Mouse (Mus musculus) heart, embryonic 11.5 days (tissue): ENCODE data around the gene Ggt5. TPM values are rescaled to one million over a fixed set of nuclear protein-coding genes. Genes with fewer than 3 reads are reported as not detected.

ENCODE experiments used
- ATAC-seq: fragments of 200-750 bp; cut with Nextera tagmentation; replicated peaks from 2 replicates; pipeline ENCODE4 v1.8.0; 2017; ENCODE audit warnings: moderate library complexity; ENCODE audit not compliant: insufficient number of reproducible peaks, low FRiP score, low TSS enrichment
- H3K27ac ChIP-seq: fragments of 300-500 bp; sonication (generic); 2 replicates; pipeline ENCODE4 v1.5.1; 2014; ENCODE audit warnings: mild to moderate bottlenecking, low read depth, low read length
- H3K27me3 ChIP-seq: fragments of 300-500 bp; sonication (generic); 2 replicates; pipeline ENCODE4 v1.6.1; 2014; ENCODE audit warnings: mild to moderate bottlenecking, low read length, mixed read lengths; ENCODE audit not compliant: control insufficient read depth, insufficient read depth
- H3K36me3 ChIP-seq: fragments of 300-500 bp; sonication (generic); 2 replicates; pipeline ENCODE4 v1.6.1; 2014; ENCODE audit warnings: mild to moderate bottlenecking, low read length, moderate library complexity, mixed read lengths; ENCODE audit not compliant: control insufficient read depth, insufficient read depth
- H3K4me1 ChIP-seq: fragments of 300-500 bp; sonication (generic); 2 replicates; pipeline ENCODE4 v1.6.1; 2014; ENCODE audit warnings: low read length; ENCODE audit not compliant: control insufficient read depth, insufficient read depth
- H3K4me2 ChIP-seq: fragments of 300-500 bp; sonication (generic); 2 replicates; pipeline ENCODE4 v1.6.1; 2014; ENCODE audit warnings: mild to moderate bottlenecking, moderate library complexity
- H3K4me3 ChIP-seq: fragments of 300-500 bp; sonication (generic); 2 replicates; pipeline ENCODE4 v1.5.1; 2014; ENCODE audit warnings: low read depth, low read length
- H3K9ac ChIP-seq: fragments of 300-500 bp; sonication (generic); 2 replicates; pipeline ENCODE4 v1.6.1; 2014; ENCODE audit warnings: mild to moderate bottlenecking, low read depth, low read length, moderate library complexity
- H3K9me3 ChIP-seq: fragments of 300-500 bp; sonication (generic); replicated peaks from 2 replicates; pipeline ENCODE4 v1.6.1; 2016; ENCODE audit warnings: low read length; ENCODE audit not compliant: control insufficient read depth
- WGBS: fragments of 180-500 bp; shearing (Covaris S2); extraction: QIAGEN DNeasy Blood & Tissue Kit; methylation state at CpG from one replicate; pipeline ENCODE4 v1.1.7; 2014; ENCODE audit not compliant: insufficient replicate concordance; 5-methylcytosine and 5-hydroxymethylcytosine counted together
- polyA plus RNA-seq: library from polyadenylated mRNA; unstranded; fragments of >200 nt; fragmentation: Nextera tagmentation; extraction: Ambion mirVana; gene quantifications from 2 replicates; pipeline ENCODE4 v1.2.1, GENCODE M21; 2014

Ggt5 gene
- polyA plus RNA-seq, 1 experiment from 2014 or later = 2.8 TPM

- Histone ChIP-seq H3K9me3 (no peaks in the 10 kb centered on the region), H3K9ac (no peak overlapping the region), H3K36me3 (no peaks in the 10 kb centered on the region), H3K27ac (no peak overlapping the region), H3K4me2 (no peak overlapping the region), H3K4me1 (peaks cover 16% of the 10 kb centered on the region), H3K27me3 (peaks cover 26% of the 10 kb centered on the region), H3K4me3 (no peak overlapping the region)
- WGBS = 63% methylated on average over 6 of the region's 6 CpGs
- no peak for ATAC-seq
Observed at GRCm38 (mm10) chr10:75555557-75555956, 33.6 kb upstream of the Ggt5 start.

- H3K9me3 ChIP-seq = no peaks in the 10 kb centered on the region
- no peak overlapping the region for H3K4me2 ChIP-seq
- WGBS = 46% methylated on average over 9 of the region's 9 CpGs
- H3K27me3 ChIP-seq = peaks cover 30% of the 10 kb centered on the region
- H3K4me3 ChIP-seq = no peak overlapping the region
- no peak overlapping the region for H3K27ac ChIP-seq
- H3K9ac ChIP-seq = no peak overlapping the region
- no peak for ATAC-seq
- no peaks in the 10 kb centered on the region for H3K36me3 ChIP-seq
- H3K4me1 ChIP-seq = peaks cover 16% of the 10 kb centered on the region
Observed at GRCm38 (mm10) chr10:75556026-75556425, 33.1 kb upstream of the Ggt5 start.

GRCm38 (mm10) chr10:75558515-75558914 is 30.6 kb upstream of the Ggt5 start:
- Histone ChIP-seq H3K4me1 (peaks cover 16% of the 10 kb centered on the region), H3K27ac (no peak overlapping the region), H3K9ac (no peak overlapping the region), H3K4me3 (no peak overlapping the region), H3K27me3 (peaks cover 45% of the 10 kb centered on the region), H3K4me2 (peak overlapping the region; percentile 12; the same call in 1 of the 2 replicates), H3K36me3 (no peaks in the 10 kb centered on the region), H3K9me3 (no peaks in the 10 kb centered on the region)
- ATAC-seq = no peak
- 14% methylated on average over 3 of the region's 3 CpGs for WGBS

- Histone ChIP-seq H3K36me3 (no peaks in the 10 kb centered on the region), H3K4me1 (peaks cover 16% of the 10 kb centered on the region), H3K4me3 (peak overlapping the region; percentile 55; the same call in 1 of the 2 replicates), H3K4me2 (peak overlapping the region; percentile 98), H3K27ac (no peak overlapping the region), H3K27me3 (peaks cover 45% of the 10 kb centered on the region), H3K9ac (0 out of 2 replicates have a peak overlapping the region, but pooled peaks have one; percentile 69), H3K9me3 (no peaks in the 10 kb centered on the region)
- ATAC-seq = no peak
- WGBS = 5% methylated on average over 14 of the region's 14 CpGs
Observed at GRCm38 (mm10) chr10:75559041-75559675, 30.0 kb upstream of the Ggt5 start.

GRCm38 (mm10) chr10:75559676-75560548 is 29.2 kb upstream of the Ggt5 start, which contains the start of gene Lrrc75b:
Gene Lrrc75b, minus strand, starts transcription at chr10:75560330.
- peak within 1 kb of the TSS; percentile 55 for H3K4me3 ChIP-seq
- peak within 1 kb of the TSS; percentile 69 for H3K9ac ChIP-seq
- no peak within 1 kb of the TSS for H3K27ac ChIP-seq
- peak within 1 kb of the TSS; percentile 98 for H3K4me2 ChIP-seq
- ATAC-seq = 0 out of 2 replicates have a peak, but pooled peaks have one; percentile 11
- H3K36me3 ChIP-seq = no peaks in the 10 kb centered on the region
- no peaks in the 10 kb centered on the region for H3K9me3 ChIP-seq
- peaks cover 16% of the 10 kb centered on the region for H3K4me1 ChIP-seq
- WGBS = under 1% methylated on average over 68 of the region's 75 CpGs
- H3K27me3 ChIP-seq = peaks cover 45% of the 10 kb centered on the region

GRCm38 (mm10) chr10:75560549-75560899 is 28.6 kb upstream of the Ggt5 start:
- WGBS = 14% methylated on average over 6 of the region's 6 CpGs
- Histone ChIP-seq H3K4me3 (peak overlapping the region; percentile 55), H3K4me1 (peaks cover 16% of the 10 kb centered on the region), H3K27ac (no peak overlapping the region), H3K9me3 (no peaks in the 10 kb centered on the region), H3K36me3 (no peaks in the 10 kb centered on the region), H3K27me3 (peaks cover 45% of the 10 kb centered on the region), H3K9ac (no peak overlapping the region), H3K4me2 (peak overlapping the region; percentile 98)
- ATAC-seq = no peak

GRCm38 (mm10) chr10:75561071-75561654 is 28.0 kb upstream of the Ggt5 start, which contains the start of gene Ggt1:
Gene Ggt1, plus strand, starts transcription at chr10:75561604.
- Histone ChIP-seq H3K36me3 (no peaks in the 10 kb centered on the region), H3K4me2 (peak within 1 kb of the TSS; percentile 98), H3K27ac (no peak within 1 kb of the TSS), H3K4me1 (peaks cover 11% of the 10 kb centered on the region), H3K27me3 (peaks cover 45% of the 10 kb centered on the region), H3K4me3 (peak within 1 kb of the TSS; percentile 55), H3K9ac (no peak within 1 kb of the TSS), H3K9me3 (no peaks in the 10 kb centered on the region)
- 55% methylated on average over 10 of the region's 10 CpGs for WGBS
- no peak for ATAC-seq

GRCm38 (mm10) chr10:75562596-75562995 is 26.5 kb upstream of the Ggt5 start:
- 77% methylated on average over 8 of the region's 8 CpGs for WGBS
- peaks cover 43% of the 10 kb centered on the region for H3K27me3 ChIP-seq

More at GRCm38 (mm10) chr10:75562596-75562995, 26.5 kb upstream of the Ggt5 start:
- Histone ChIP-seq H3K9ac (no peak overlapping the region), H3K36me3 (no peaks in the 10 kb centered on the region), H3K9me3 (no peaks in the 10 kb centered on the region), H3K27ac (no peak overlapping the region), H3K4me3 (no peak overlapping the region), H3K4me2 (no peak overlapping the region), H3K4me1 (peaks cover 10% of the 10 kb centered on the region; the same call in 1 of the 2 replicates)
- no peak for ATAC-seq
